Comparison of ENCODE assay signal across 8 mouse cellular contexts in genomic region chr10:80678601-80679377, GRCm38 (mm10). TPM values are rescaled to one million over a fixed set of nuclear protein-coding genes. Genes with fewer than 3 reads are reported as not detected.
DNase-seq lines count a peak whose midpoint lies in the region; ATAC-seq and TF ChIP-seq lines count a peak whose summit lies in the region.

No protein-coding gene starts in this region.

- peak overlapping the region; percentile 88 for H3K4me3 ChIP-seq in gastrocnemius, adult 2 months
- H3K4me3 ChIP-seq in ES-E14 (ENCODE audit: insufficient read depth in 1 of 2, low read depth in 1 of 2, low read length in 2 of 2, poor library complexity in 1 of 2, severe bottlenecking in 1 of 2), result no peak overlapping the region
- H3K4me3 ChIP-seq in forebrain, embryonic 16.5 days (replicated peaks; ENCODE audit: low read length), result no peak overlapping the region
- no peak overlapping the region for H3K4me3 ChIP-seq in midbrain, embryonic 15.5 days

- peaks cover 9 to 31% of the 10 kb centered on the region in 2 experiments for H3K4me1 ChIP-seq in ES-E14 (ENCODE audit: control insufficient read depth in 2 of 2, insufficient read depth in 2 of 2, low read length in 2 of 2, poor library complexity in 1 of 2)
- peaks cover 43% of the 10 kb centered on the region for H3K4me1 ChIP-seq in forebrain, embryonic 16.5 days (replicated peaks; ENCODE audit: control insufficient read depth, insufficient read depth, low read length)
- H3K4me1 ChIP-seq in midbrain, embryonic 15.5 days, result peaks cover 37% of the 10 kb centered on the region

- in situ Hi-C loops in ES-E14 (cut with MboI; ENCODE audit: low sequenced_read_pairs in 2 of 2, unreplicated experiment in 2 of 2), result no loop called here

- peak overlapping the region; percentile 99 for H3K27ac ChIP-seq in gastrocnemius, adult 2 months
- peak overlapping the region; percentile 6; the same call in 1 of the 2 replicates for H3K27ac ChIP-seq in ES-E14 (ENCODE audit: insufficient read depth, low read depth, low read length, poor library complexity, severe bottlenecking)
- H3K27ac ChIP-seq in forebrain, embryonic 16.5 days (ENCODE audit: low read length), result peak overlapping the region; percentile 98
- H3K27ac ChIP-seq in midbrain, embryonic 15.5 days, result peak overlapping the region; percentile 96

- H3K36me3 ChIP-seq in ES-E14 (ENCODE audit: control insufficient read depth, insufficient read depth, low read length, poor library complexity, severe bottlenecking), result peaks cover 2% of the 10 kb centered on the region; the same call in 1 of the 2 replicates
- H3K36me3 ChIP-seq in forebrain, embryonic 16.5 days (ENCODE audit: control insufficient read depth, insufficient read depth), result no peaks in the 10 kb centered on the region
- H3K36me3 ChIP-seq in midbrain, embryonic 15.5 days (replicated peaks), result no peaks in the 10 kb centered on the region

- H3K27me3 ChIP-seq in forebrain, embryonic 16.5 days (replicated peaks; ENCODE audit: control insufficient read depth, insufficient read depth, low read length), result no peaks in the 10 kb centered on the region
- H3K27me3 ChIP-seq in midbrain, embryonic 15.5 days (replicated peaks), result no peaks in the 10 kb centered on the region

- ATAC-seq in forebrain, embryonic 16.5 days, result no peak
- no peak for ATAC-seq in midbrain, embryonic 15.5 days (replicated peaks)

- no peak overlapping the region for H3K4me2 ChIP-seq in forebrain, embryonic 16.5 days (ENCODE audit: low read length)
- no peak overlapping the region for H3K4me2 ChIP-seq in midbrain, embryonic 15.5 days

- H3K9me3 ChIP-seq in ES-E14 (ENCODE audit: control insufficient read depth, insufficient read depth, low read depth, low read length), result no peaks in the 10 kb centered on the region
- no peaks in the 10 kb centered on the region for H3K9me3 ChIP-seq in forebrain, embryonic 16.5 days (ENCODE audit: control insufficient read depth, low read length)
- H3K9me3 ChIP-seq in midbrain, embryonic 15.5 days, result no peaks in the 10 kb centered on the region

- no peak for TF ChIP-seq CTCF in gastrocnemius, adult 2 months (IDR thresholded peaks at IDR 0.05)

- H3K9ac ChIP-seq in ES-E14 (ENCODE audit: insufficient read depth, low read depth, low read length, poor library complexity, severe bottlenecking), result peak overlapping the region; percentile 10; the same call in 1 of the 2 replicates
- H3K9ac ChIP-seq in forebrain, embryonic 16.5 days (replicated peaks; ENCODE audit: low read depth, low read length), result no peak overlapping the region
- H3K9ac ChIP-seq in midbrain, embryonic 15.5 days, result no peak overlapping the region

- intact Hi-C loops in gastrocnemius, adult 2 months (cut with DNase I), result loop anchor here (5.0 kb wide), 1 partner anchor 416 kb away; the partner anchor contains the start of genes Dazap1 and Gamt

- peak; percentile 65 for DNase-seq in gastrocnemius, adult 2 months
- DNase-seq in gastrocnemius, adult 8-10 months (ENCODE audit: low spot score in 2 of 2), result no peak
- DNase-seq in ES-E14 (ENCODE audit: low read depth, low spot score), result no peak
- peak; percentile 57 to 75 for DNase-seq in kidney, postnatal 4 days
- DNase-seq in right cerebral cortex, postnatal 14 days, result no peak
- no peak for DNase-seq in ovary, postnatal 14 days (ENCODE audit: low spot score)

- 51% methylated on average over 8 of the region's 10 CpGs for WGBS in forebrain, embryonic 16.5 days
- 52% methylated on average over 9 of the region's 10 CpGs for WGBS in midbrain, embryonic 15.5 days

TF ChIP-seq in ES-E14, 5 proteins besides CTCF, POLR2A, EP300 and RAD21:
- no peak for TF ChIP-seq HCFC1 (IDR thresholded peaks at IDR 0.05; ENCODE audit: borderline replicate concordance, insufficient read depth, low read length)
- TF ChIP-seq ZC3H11A (IDR thresholded peaks at IDR 0.05; ENCODE audit: borderline replicate concordance, low read depth, low read length), result no peak
- TF ChIP-seq ZNF384 (IDR thresholded peaks at IDR 0.05; ENCODE audit: low read depth, low read length), result no peak
- no peak for TF ChIP-seq CHD2 (IDR thresholded peaks at IDR 0.05; ENCODE audit: low read depth, low read length)
- TF ChIP-seq MAFK (IDR thresholded peaks at IDR 0.05; ENCODE audit: insufficient read depth, low read depth, low read length), result no peak

RNA-seq across cellular contexts. Expression of gene Mknk2, which starts 0.9 kb away (rescaled TPM):
- 100 to 1,000 TPM; 253 TPM for total RNA-seq in gastrocnemius, adult 2 months (2021)
- total RNA-seq in gastrocnemius, adult 8-10 months (2022), result 100 to 1,000 TPM; 226 to 292 (median 253) TPM
- 33.6 and 40.7 TPM in 2 replicates for total RNA-seq in ES-E14 (2012; rRNA removed)
- 57.1 and 61.2 TPM in 2 replicates for polyA plus RNA-seq in forebrain, embryonic 16.5 days (2015; fragmentation: Nextera tagmentation; extraction: Ambion mirVana)
- polyA plus RNA-seq in midbrain, embryonic 15.5 days (2015; fragmentation: Nextera tagmentation; extraction: Ambion mirVana), result 61.5 and 66.6 TPM in 2 replicates

RNA-seq across cellular contexts. Expression of gene Btbd2, which starts 21.9 kb away (rescaled TPM):
- total RNA-seq in gastrocnemius, adult 2 months (2021), result 10 to 100 TPM; 34.7 to 40.0 TPM
- total RNA-seq in gastrocnemius, adult 8-10 months (2022), result 10 to 100 TPM; 36.7 to 40.7 (median 39.7) TPM
- 45.7 and 64.7 TPM in 2 replicates for total RNA-seq in ES-E14 (2012; rRNA removed)
- polyA plus RNA-seq in forebrain, embryonic 16.5 days (2015; fragmentation: Nextera tagmentation; extraction: Ambion mirVana), result 75.2 and 79.7 TPM in 2 replicates
- 85.9 and 90.4 TPM in 2 replicates for polyA plus RNA-seq in midbrain, embryonic 15.5 days (2015; fragmentation: Nextera tagmentation; extraction: Ambion mirVana)

RNA-seq across cellular contexts. Expression of gene Mob3a, which starts 23.0 kb away (rescaled TPM):
- 1 to 10 TPM; 4.9 to 5.5 TPM for total RNA-seq in gastrocnemius, adult 2 months (2021)
- total RNA-seq in gastrocnemius, adult 8-10 months (2022), result 1 to 10 TPM; 2.6 to 3.6 (median 3.4) TPM
- 18.8 and 29.2 TPM in 2 replicates for total RNA-seq in ES-E14 (2012; rRNA removed)
- 56.9 and 59.4 TPM in 2 replicates for polyA plus RNA-seq in forebrain, embryonic 16.5 days (2015; fragmentation: Nextera tagmentation; extraction: Ambion mirVana)
- 63.4 and 64.3 TPM in 2 replicates for polyA plus RNA-seq in midbrain, embryonic 15.5 days (2015; fragmentation: Nextera tagmentation; extraction: Ambion mirVana)

RNA-seq across cellular contexts. Expression of gene Izumo4, which starts 23.2 kb away (rescaled TPM):
- total RNA-seq in gastrocnemius, adult 2 months (2021), result 1 to 10 TPM; 2.6 to 3.0 TPM
- 1 to 10 TPM; 1.0 to 3.1 (median 2.7) TPM for total RNA-seq in gastrocnemius, adult 8-10 months (2022)
- 8.9 and 13.9 TPM in 2 replicates for total RNA-seq in ES-E14 (2012; rRNA removed)
- 32.5 and 44.1 TPM in 2 replicates for polyA plus RNA-seq in forebrain, embryonic 16.5 days (2015; fragmentation: Nextera tagmentation; extraction: Ambion mirVana)
- polyA plus RNA-seq in midbrain, embryonic 15.5 days (2015; fragmentation: Nextera tagmentation; extraction: Ambion mirVana), result 42.9 and 50.9 TPM in 2 replicates

RNA-seq across cellular contexts. Expression of gene Csnk1g2, which starts 56.2 kb away (rescaled TPM):
- total RNA-seq in gastrocnemius, adult 2 months (2021), result 100 to 1,000 TPM; 101 to 105 TPM
- 100 to 1,000 TPM; 124 to 147 (median 144) TPM for total RNA-seq in gastrocnemius, adult 8-10 months (2022)
- 138 and 167 TPM in 2 replicates for total RNA-seq in ES-E14 (2012; rRNA removed)
- 91.3 and 96.9 TPM in 2 replicates for polyA plus RNA-seq in forebrain, embryonic 16.5 days (2015; fragmentation: Nextera tagmentation; extraction: Ambion mirVana)
- 107 and 123 TPM in 2 replicates for polyA plus RNA-seq in midbrain, embryonic 15.5 days (2015; fragmentation: Nextera tagmentation; extraction: Ambion mirVana)

Comparison
In these comparisons a context has a peak if more than half of its experiments do, and no peak if none do; other contexts are left out.
1. DNase-seq: peak in gastrocnemius, adult 2 months (single experiment) and kidney, postnatal 4 days (2 of 2); none in gastrocnemius, adult 8-10 months (0 of 2), ES-E14 (single experiment), right cerebral cortex, postnatal 14 days (single experiment) and ovary, postnatal 14 days (single experiment).
2. H3K27ac ChIP-seq: peak in every context shown above with its lines; median percentile 99 in gastrocnemius, adult 2 months; 98 in forebrain, embryonic 16.5 days; 96 in midbrain, embryonic 15.5 days; 6 in ES-E14.